Mouse (Mus musculus): ENCODE measurements around the gene Ckap5.

Ckap5 gene

DNA sequence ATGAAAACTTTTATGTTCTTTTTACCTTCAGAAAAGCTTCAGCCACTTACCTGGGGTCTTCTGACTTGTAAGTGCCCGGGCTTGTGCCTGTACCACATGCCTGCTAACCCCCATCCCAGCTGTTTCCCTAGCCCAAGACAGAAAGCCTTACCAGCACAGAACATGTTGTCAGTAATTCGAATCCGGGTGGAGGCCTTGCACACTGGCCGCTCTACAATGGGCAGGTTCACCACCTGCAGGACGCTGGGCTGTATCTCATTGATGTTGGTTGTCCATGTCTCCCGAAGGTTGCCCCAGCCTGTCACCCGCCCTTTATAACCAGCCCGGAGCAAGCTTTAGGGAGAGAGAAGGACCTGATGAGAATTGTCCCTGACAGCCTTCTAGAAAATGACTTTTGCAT lies 101.6 kb downstream of the Ckap5 start:
- DNase-seq = no peak

GRCm38 (mm10) chr2:91629682-91630081 lies 103.1 kb downstream of the Ckap5 start:
- no peak for DNase-seq

DNA sequence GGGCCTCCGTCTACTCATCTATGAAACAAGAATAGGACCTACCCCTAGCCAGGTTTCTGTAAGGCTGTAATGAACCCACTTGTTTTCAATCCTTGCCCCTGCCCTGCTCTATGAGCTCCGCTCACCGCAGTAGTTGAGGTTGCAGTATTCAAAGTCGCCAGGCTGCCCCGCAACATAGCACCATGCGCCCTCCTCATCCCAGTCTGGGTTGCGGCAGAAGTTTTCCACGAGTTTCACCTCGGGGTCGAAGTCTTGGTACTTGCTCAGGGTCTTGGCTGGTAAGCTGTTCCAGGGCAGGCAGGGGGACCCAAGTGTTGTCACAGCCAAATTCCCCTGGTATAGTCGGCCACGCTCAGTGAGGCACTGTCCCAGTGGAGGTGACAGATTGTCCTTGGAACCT lies 103.8 kb downstream of the Ckap5 start:
- no peak for DNase-seq

- DNase-seq = no peak
These were observed 105.3 kb downstream of the Ckap5 start for GRCm38 (mm10) chr2:91631826-91632225.

GRCm38 (mm10) chr2:91632316-91632715 lies 105.8 kb downstream of the Ckap5 start:
- DNase-seq = no peak

DNA sequence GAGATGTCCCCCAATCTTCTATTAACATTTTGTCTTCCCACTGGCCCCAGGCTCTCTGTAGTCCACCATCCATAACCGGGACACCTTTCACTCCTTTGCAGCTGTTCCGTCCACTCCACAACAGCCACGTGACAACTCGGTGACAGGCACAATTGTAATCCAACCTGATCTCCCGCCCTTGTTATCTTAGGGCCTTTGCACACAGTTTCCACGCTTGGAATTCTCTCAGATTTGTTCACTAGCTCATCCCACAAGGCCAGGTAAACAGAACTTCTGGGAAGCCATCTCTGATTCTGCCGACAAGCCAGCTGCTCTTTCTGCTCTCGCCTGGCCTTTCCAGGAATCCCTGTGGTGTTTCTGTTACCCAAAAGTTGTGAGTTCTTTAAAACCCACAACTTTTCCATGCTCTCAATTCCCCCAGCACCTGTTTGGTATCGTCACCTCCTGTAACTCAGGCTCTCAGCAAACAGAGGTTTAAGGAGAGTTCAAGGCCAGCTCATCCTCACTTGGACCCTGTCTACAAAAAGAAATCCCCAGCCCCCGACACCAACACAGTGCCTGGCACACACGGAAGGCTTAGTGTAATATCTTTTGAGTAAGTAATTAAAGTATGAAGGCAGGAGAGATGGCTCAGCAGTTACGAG lies 106.9 kb downstream of the Ckap5 start:
- DNase-seq = no peak

DNA sequence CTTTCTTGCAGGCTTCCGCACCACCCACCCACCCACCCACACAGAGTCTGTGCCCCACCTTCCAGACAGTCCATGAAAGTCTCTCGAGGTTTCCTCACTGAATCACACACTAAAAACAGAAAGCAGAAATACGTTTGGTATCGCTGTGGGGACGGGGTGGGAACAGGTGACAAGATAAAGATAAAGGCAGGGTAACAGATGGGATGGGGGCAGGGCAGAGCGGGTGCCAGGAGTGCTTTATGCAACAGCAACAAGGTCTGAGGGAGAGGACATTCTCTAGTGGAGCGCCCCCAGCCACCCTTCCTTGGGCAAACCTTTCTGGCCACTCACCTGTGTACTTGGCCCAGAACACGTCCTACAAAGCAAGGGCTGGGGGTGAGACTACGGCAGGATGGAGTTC lies 108.3 kb downstream of the Ckap5 start:
- DNase-seq = no peak

- peak; percentile 12 for DNase-seq
These were observed 108.9 kb downstream of the Ckap5 start for GRCm38 (mm10) chr2:91635486-91635885.

GRCm38 (mm10) chr2:91636229-91636628 lies 109.7 kb downstream of the Ckap5 start, which contains the start of gene F2:
F2 (minus strand) TSS chr2:91636414.
- no peak for DNase-seq

DNA sequence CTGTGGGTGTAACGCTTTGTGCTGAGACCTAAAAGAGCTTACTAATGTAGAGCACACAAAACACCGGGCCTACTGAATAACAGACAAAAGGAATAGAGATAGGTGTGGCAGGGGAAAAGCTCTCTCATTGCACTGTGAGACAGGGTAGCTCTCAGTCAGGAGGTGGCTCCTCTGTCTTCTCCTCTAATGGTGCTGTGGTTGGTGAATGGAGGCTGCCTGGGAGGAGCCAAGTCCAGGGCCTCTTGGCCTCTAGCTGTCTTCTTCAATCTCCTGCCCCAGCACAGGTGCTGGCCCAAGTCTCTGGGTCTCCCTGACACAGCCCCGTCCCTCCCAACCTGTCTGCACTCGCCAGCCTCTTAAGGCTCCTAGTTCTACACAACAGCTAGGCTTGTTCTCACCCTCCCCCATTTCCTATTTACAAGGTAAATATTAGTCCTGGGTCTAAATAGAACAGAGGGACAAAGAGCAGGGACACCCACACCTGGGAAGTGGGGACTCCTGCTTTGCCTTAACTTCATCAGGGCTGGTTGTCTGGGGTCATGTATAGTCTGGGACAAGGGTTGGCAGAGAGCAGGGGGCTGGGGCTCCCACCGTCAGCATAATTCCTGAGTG lies 110.3 kb downstream of the Ckap5 start:
- DNase-seq = peak; percentile 30

GRCm38 (mm10) chr2:91638931-91639330 lies 112.4 kb downstream of the Ckap5 start:
- DNase-seq = no peak

DNA sequence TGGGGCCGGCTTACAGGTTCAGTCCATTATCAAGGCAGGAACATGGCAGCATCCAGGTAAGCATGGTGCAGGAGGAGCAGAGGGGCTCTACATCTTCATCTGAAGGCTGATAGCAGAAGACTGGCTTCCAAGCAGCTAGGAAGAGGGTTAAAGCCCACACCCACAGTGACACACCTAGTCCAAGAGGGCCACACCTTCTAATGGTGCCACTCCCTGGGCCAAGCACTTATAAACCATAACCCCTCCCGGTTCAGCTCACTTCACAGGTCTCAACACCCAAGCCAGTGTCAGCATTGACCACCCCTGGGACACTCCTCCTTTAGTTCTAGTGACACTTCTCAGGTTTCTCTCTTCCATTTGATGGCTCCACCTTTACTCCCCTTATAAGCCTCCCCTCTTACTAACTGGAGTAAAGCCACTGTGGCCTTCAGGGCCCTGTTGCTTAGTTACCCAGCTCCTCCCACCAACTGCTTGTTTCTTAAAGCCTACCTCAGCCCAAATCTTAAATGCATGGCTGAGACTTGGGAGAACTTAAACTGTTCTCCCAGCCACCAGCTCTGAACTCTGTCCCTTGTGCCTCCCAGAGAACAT lies 116.4 kb downstream of the Ckap5 start:
- DNase-seq = no peak

- DNase-seq = no peak
These were observed 117.5 kb downstream of the Ckap5 start for GRCm38 (mm10) chr2:91644021-91644420.

DNA sequence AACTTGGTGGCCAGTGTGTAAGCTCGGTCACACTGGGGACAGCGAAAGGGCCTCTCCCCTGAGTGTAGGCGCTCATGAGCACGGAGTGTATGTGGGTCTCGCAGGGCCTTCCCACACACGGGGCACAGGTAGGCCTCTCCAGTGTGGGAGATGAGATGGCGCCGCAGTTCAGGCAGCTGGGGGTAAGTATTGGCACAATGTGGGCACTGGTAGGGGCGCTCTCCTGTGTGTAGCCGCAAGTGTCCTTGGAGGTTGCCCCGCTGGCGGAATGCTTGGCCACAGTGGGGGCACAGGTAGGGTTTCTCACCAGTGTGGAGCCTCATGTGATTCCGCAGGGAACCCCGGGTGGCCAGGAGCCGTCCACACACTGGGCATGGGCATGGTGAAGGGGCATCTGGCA lies 118.8 kb downstream of the Ckap5 start:
- DNase-seq = no peak

DNA sequence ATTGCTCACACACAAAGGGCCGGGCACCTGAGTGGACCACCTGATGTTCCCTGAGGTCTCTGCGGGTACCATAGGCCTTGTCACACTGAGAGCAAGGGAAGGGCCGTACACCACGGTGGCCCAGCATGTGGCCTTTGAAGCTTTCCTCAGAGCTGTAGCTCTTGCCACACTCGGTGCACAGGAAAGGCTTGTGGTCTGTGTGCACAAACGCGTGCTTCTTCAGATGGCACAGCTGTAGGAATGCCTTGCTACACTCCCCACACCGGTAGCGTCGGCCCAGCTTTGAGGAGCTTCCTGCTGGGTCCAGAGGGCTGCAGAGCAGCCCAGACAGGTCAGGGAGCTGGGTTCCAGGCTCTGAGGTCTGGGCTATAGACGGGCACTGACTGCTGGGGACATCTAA lies 119.2 kb downstream of the Ckap5 start:
- no peak for DNase-seq

DNA sequence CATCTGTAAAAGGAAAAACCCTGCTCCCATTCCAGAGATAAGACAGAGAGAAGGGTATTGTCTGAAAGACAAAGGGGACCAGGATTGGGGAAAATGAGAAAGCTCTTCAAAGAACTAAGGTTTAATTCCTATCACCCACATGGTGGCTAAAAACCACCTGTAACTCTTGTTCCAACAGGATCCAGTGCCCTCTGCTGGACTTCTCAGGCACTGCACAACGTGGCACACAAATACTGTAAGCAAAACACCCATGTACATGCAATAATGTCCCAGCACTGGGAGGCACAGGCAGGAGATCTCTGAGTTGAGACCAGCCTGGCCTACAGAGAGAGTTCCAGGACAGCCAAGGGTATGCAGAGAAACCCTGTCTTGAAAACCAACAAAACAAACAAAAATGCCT lies 120.2 kb downstream of the Ckap5 start:
- peak; percentile 81 for DNase-seq

GRCm38 (mm10) chr2:91649152-91649551 lies 122.6 kb downstream of the Ckap5 start:
- no peak for DNase-seq

- peak; percentile 99 for DNase-seq
These were observed 123.2 kb downstream of the Ckap5 start, which contains the start of the genes Zfp408 and Arhgap1 for GRCm38 (mm10) chr2:91649553-91650359. Zfp408 (minus strand) TSS chr2:91649791. Arhgap1 (plus strand) TSS chr2:91649860.

DNA sequence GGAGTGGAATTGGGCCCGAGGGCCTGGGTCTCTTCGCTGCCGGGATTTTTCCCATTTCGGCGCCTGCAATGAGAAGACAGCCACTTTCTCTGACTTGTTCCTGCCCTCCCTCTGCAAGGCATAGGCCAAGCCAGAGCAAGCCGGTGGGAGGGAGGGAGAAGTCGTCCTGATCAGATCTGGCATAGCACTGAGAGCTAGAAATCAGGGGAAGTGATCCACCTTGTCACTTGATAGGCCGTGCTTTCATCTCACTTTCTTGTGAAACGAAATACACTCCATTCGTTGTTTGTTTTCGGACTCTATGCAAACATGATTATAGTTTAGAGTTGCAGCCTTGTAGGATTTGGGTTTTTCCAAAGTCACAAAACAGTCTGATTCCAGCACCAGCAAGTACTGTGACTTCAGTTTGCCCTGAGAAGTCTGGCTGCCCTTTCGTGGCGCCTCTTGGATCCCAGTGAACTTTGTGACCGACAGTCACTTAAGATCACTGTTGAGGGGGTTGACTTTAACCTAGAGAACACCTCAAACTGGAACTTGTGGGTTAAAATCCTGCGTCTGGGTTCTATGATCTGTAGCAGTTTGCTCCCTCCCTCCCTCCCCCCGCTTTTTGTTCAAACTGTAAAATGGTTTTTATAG lies 123.9 kb downstream of the Ckap5 start:
- DNase-seq = no peak

GRCm38 (mm10) chr2:91651458-91652258 lies 125.1 kb downstream of the Ckap5 start:
- no peak for DNase-seq

DNA sequence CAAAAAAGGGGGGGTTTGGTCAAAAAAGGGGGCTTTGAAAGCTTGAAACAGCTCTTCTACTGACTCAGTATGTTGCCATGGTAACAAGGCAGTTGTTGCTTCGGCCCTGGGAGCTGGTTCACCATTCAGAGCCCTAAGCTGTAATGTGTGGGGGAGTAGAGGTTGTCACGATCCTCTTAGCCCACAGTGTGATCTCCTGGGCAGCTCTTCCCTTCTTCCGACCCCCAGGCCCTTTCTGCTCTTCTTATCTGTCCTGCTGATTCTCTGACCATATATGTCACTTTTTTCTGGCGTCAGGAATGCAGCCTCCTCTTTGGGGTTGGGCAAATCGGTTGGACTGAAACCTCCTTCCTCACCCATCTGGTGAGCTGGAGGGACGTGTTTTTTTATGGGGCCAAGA lies 126.3 kb downstream of the Ckap5 start:
- DNase-seq = no peak

GRCm38 (mm10) chr2:91655388-91655787 lies 128.8 kb downstream of the Ckap5 start:
- peak; percentile 17 for DNase-seq

All from lung, postnatal 36 days (tissue).